Mouse (Mus musculus) G1E (cell line): ENCODE measurements around the gene Calu.

ENCODE experiments used
- CTCF ChIP-seq: IDR thresholded peaks from 2 replicates; pipeline ENCODE4 v1.5.1; 2012; ENCODE audit warnings: low read depth, low read length, inconsistent platforms, mixed read lengths
- GATA1 ChIP-seq: IDR thresholded peaks from 2 replicates; pipeline ENCODE4 v1.6.1; 2012; ENCODE audit warnings: borderline replicate concordance, low read length, inconsistent platforms, mixed read lengths
- GATA2 ChIP-seq: IDR thresholded peaks from 2 replicates; pipeline ENCODE4 v1.6.1; 2012; ENCODE audit warnings: low read depth, low read length, inconsistent platforms, borderline replicate concordance
- POLR2AphosphoS5 ChIP-seq: IDR thresholded peaks from 2 replicates; pipeline ENCODE4 v1.6.1; 2012; ENCODE audit warnings: low read depth, low read length, inconsistent platforms; ENCODE audit not compliant: insufficient replicate concordance
- TAL1 ChIP-seq: conservative IDR thresholded peaks from 2 replicates; pipeline ENCODE4 v1.6.1; 2012; ENCODE audit warnings: low read depth, low read length, inconsistent platforms, mixed read lengths

DNA sequence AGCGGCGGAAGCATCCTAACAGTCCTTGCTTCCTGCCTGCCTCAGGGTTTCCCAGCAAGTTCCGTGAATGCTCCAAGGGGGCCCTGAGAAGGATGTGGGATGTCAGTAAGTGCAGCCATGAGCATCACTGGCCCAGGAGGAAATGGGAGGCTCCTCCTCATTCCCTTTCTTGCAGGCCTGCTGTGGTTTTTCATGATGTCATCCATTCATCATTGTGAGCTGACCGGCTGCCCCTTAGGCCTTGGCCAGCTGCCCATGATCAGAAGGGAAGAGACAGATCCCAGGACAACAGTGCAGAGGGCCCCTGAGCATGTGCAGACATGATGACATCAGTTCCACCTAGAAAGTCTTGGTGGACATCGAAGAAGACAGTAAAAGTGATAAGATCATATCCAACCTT, 29.0 kb upstream of the Calu start, which contains the start of gene Fam71f1:
- TF ChIP-seq POLR2AphosphoS5 (no peak), CTCF (no peak), TAL1 (no peak), GATA1 (no peak), GATA2 (no peak)
